Mouse (Mus musculus): Measurements from ENCODE around the gene Fam90a1a. TPM values are rescaled to one million over a fixed set of nuclear protein-coding genes. Genes with fewer than 3 reads are reported as not detected.

The Fam90a1a gene
- 0.31 TPM for polyA plus RNA-seq (2014; fragmentation: Illumina TruSeq; extraction: RNeasy Lipid Tissue Mini Kit (QIAGEN cat#74804); ENCODE audit: low read depth, low replicate concordance)

DNA sequence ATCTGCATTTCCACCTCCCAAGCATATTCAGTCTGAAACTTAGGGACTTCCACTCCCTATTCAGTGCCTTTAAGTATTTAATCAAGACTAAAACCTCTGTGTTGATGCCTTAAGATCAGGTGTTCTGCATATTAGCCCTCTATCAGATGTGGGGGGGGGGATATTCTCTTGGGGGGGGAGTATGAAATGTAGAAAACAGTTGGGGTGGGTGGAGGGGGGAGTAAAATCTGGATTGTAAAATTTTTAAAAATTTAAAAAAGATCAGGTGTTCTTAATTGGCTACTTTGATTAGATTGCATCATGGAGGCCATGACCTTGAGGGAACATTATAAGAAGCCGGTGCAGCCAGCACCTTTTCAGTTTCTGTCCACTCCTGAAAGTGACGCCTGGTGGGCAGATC is at the start of gene Fam90a1a:
Gene Fam90a1a (plus strand): TSS at position 301 of the 400 bp plus-strand sequence.

DNA sequence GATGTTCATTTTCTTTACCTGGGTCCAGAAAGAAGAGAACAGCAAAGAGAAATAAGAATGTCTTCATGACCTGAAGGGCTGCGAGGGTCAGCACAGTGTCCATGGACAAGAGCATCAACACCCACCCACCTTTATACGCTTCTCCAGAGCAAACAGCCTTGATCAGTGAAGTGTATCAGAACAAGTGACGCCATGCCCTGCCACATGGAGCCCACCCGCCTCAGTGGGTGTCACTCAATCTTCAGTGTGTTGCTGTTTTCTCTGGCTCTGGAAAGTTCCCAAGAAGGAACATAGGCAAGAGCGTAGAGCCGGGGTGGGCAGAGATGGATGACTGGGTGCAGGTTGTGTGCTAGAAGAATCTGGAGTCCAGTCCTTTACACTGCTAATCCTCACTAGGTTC is 25.9 kb upstream of the Fam90a1a start, which contains the start of gene Defb15:
Gene Defb15 (minus strand): TSS at position 101 of the 400 bp plus-strand sequence.

DNA sequence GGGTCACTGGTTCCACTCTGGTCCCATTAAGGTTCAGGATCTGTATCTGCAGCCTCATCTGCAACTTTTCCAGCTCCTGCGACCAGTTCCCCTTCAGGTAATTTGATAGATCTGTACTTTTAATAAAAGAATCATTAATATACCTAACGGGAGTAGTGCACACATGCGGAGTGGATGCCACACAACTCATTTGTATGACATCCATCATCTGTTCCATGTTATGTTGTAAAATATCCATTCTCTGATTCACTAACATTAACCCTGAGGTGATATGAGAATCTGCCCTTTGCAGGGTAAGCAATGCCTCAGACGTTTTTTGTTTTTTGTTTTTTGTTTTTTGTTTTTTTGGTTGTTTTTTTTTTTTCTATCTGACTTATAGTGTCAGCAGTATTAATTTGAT is 20.5 kb upstream of the Fam90a1a start, which contains the start of gene Defb35:
Gene Defb35 (plus strand): TSS at position 301 of the 400 bp plus-strand sequence.

DNA sequence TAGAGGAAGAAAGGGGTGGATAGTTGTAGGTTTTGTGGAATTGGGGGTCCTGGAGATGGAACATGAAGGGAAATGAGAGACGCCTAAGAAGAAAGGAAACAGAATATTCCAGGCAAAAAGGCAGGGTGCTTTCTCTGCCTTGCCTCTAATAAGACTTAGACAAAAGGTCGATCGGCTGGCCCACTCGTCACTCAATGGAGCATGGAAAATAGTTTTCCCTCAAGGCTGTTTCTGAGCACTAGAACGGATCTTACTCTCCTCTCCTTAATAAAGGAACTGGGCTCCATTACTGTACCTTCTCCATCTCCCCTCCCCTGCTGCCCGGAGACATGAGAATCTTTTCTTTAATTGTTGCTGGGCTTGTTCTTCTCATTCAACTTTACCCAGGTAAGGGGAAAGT is 12.1 kb upstream of the Fam90a1a start, which contains the start of gene Defb13:
Gene Defb13 (plus strand): TSS at position 301 of the 400 bp plus-strand sequence.

DNA sequence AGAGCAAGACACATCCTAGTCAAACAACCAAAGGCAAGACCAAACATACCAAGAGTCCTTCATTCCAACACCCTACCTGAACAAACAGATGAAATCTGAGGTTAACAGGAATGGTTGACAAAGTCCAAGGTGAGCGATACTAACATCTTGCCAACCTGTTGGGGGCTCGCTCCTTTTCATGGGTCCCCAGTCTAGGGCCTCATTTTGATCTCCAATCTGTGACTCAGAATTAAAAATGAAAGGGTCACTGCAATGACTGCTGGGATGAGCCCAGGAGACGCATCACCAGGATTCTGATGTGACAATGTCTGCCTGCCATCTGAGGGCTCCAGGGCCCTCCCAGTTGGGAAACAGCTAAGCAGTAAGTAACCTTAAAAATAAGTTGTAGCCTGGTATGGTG is 11.0 kb downstream of the Fam90a1a start, which contains the start of gene Ccdc70:
Gene Ccdc70 (plus strand): TSS at position 301 of the 400 bp plus-strand sequence.

Other genes with a start within 250 kb of the Fam90a1a start
- 1.1 TPM for gene Defa24, start 224.2 kb upstream of the Fam90a1a start, polyA plus RNA-seq (2014; fragmentation: Illumina TruSeq; extraction: RNeasy Lipid Tissue Mini Kit (QIAGEN cat#74804); ENCODE audit: low read depth, low replicate concordance)
- gene Defb50, start 135.2 kb upstream of the Fam90a1a start, polyA plus RNA-seq (2014; fragmentation: Illumina TruSeq; extraction: RNeasy Lipid Tissue Mini Kit (QIAGEN cat#74804); ENCODE audit: low read depth, low replicate concordance) = not detected
- gene Defb2, start 118.8 kb upstream of the Fam90a1a start, polyA plus RNA-seq (2014; fragmentation: Illumina TruSeq; extraction: RNeasy Lipid Tissue Mini Kit (QIAGEN cat#74804); ENCODE audit: low read depth, low replicate concordance) = 235 TPM
- 21.5 TPM for gene Defb10, start 99.8 kb upstream of the Fam90a1a start, polyA plus RNA-seq (2014; fragmentation: Illumina TruSeq; extraction: RNeasy Lipid Tissue Mini Kit (QIAGEN cat#74804); ENCODE audit: low read depth, low replicate concordance)
- 17.0 TPM for gene Defb9, start 73.3 kb upstream of the Fam90a1a start, polyA plus RNA-seq (2014; fragmentation: Illumina TruSeq; extraction: RNeasy Lipid Tissue Mini Kit (QIAGEN cat#74804); ENCODE audit: low read depth, low replicate concordance)
- 172 TPM for gene Defb11, start 52.3 kb upstream of the Fam90a1a start, polyA plus RNA-seq (2014; fragmentation: Illumina TruSeq; extraction: RNeasy Lipid Tissue Mini Kit (QIAGEN cat#74804); ENCODE audit: low read depth, low replicate concordance)
- 1,651 TPM for gene Defb15, start 26.0 kb upstream of the Fam90a1a start, polyA plus RNA-seq (2014; fragmentation: Illumina TruSeq; extraction: RNeasy Lipid Tissue Mini Kit (QIAGEN cat#74804); ENCODE audit: low read depth, low replicate concordance)
- not detected for gene Defb35, start 20.4 kb upstream of the Fam90a1a start, polyA plus RNA-seq (2014; fragmentation: Illumina TruSeq; extraction: RNeasy Lipid Tissue Mini Kit (QIAGEN cat#74804); ENCODE audit: low read depth, low replicate concordance)
- 28.2 TPM for gene Defb13, start 12.0 kb upstream of the Fam90a1a start, polyA plus RNA-seq (2014; fragmentation: Illumina TruSeq; extraction: RNeasy Lipid Tissue Mini Kit (QIAGEN cat#74804); ENCODE audit: low read depth, low replicate concordance)
- 4.4 TPM for gene Ccdc70, start 11.1 kb downstream of the Fam90a1a start, polyA plus RNA-seq (2014; fragmentation: Illumina TruSeq; extraction: RNeasy Lipid Tissue Mini Kit (QIAGEN cat#74804); ENCODE audit: low read depth, low replicate concordance)
- 0.17 TPM for gene Atp7b, start 101.6 kb downstream of the Fam90a1a start, polyA plus RNA-seq (2014; fragmentation: Illumina TruSeq; extraction: RNeasy Lipid Tissue Mini Kit (QIAGEN cat#74804); ENCODE audit: low read depth, low replicate concordance)
- 9.1 TPM for gene Alg11, start 102.0 kb downstream of the Fam90a1a start, polyA plus RNA-seq (2014; fragmentation: Illumina TruSeq; extraction: RNeasy Lipid Tissue Mini Kit (QIAGEN cat#74804); ENCODE audit: low read depth, low replicate concordance)
- 1.5 TPM for gene Nek5, start 166.3 kb downstream of the Fam90a1a start, polyA plus RNA-seq (2014; fragmentation: Illumina TruSeq; extraction: RNeasy Lipid Tissue Mini Kit (QIAGEN cat#74804); ENCODE audit: low read depth, low replicate concordance)
- 2.4 TPM for gene Nek3, start 207.7 kb downstream of the Fam90a1a start, polyA plus RNA-seq (2014; fragmentation: Illumina TruSeq; extraction: RNeasy Lipid Tissue Mini Kit (QIAGEN cat#74804); ENCODE audit: low read depth, low replicate concordance)
- 1.8 TPM for gene Ckap2, start 227.1 kb downstream of the Fam90a1a start, polyA plus RNA-seq (2014; fragmentation: Illumina TruSeq; extraction: RNeasy Lipid Tissue Mini Kit (QIAGEN cat#74804); ENCODE audit: low read depth, low replicate concordance)
- 15.9 TPM for gene Vps36, start 234.1 kb downstream of the Fam90a1a start, polyA plus RNA-seq (2014; fragmentation: Illumina TruSeq; extraction: RNeasy Lipid Tissue Mini Kit (QIAGEN cat#74804); ENCODE audit: low read depth, low replicate concordance)

All from adipose tissue, adult 10 weeks (tissue).